Mouse (Mus musculus): Measurements from ENCODE around the gene Tardbp. TPM values are rescaled to one million over a fixed set of nuclear protein-coding genes. Genes with fewer than 3 reads are reported as not detected.
A peak's percentile ranks its signal among the peaks of the same experiment; 100 is the strongest.

Gene Tardbp
- polyA plus RNA-seq, 1 experiment, result 109 TPM

DNA sequence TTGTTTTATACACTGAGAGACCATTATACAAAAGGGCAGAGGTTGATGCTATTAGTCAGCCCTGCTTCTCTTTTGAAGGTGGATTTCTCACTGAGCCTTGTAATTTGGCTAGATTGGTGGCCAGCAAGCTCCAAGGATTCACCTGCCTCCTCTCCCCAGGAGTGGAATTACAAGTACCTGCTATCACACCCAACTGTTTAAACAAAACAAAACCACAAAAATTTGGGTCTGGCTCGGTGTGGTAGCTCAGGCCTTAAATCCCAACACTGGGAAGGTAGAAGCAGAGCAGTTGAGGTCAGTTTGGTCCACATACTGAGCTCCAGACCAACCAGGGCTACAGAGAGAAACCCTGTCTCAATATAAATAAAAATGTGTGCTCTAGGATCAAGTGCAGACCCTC is 7.0 kb downstream of the Tardbp start:
- Histone ChIP-seq H3K4me2 (ENCODE audit: low read depth) (no peak overlapping the region), H3K36me3 (ENCODE audit: control insufficient read depth, insufficient read depth) (peaks cover 92% of the 10 kb centered on the region), H3ac (ENCODE audit: control insufficient read depth, insufficient read length) (no peak overlapping the region), H3K79me2 (ENCODE audit: control insufficient read depth, insufficient read depth) (peaks cover 63% of the 10 kb centered on the region), H3K4me3 (no peak overlapping the region), H3K27me3 (ENCODE audit: control insufficient read depth, insufficient read depth, insufficient read length) (no peaks in the 10 kb centered on the region)
- TF ChIP-seq POLR2A (IDR thresholded peaks at IDR 0.05; ENCODE audit: insufficient read length, low read depth), result no peak
- no peak for TF ChIP-seq MAX (IDR thresholded peaks at IDR 0.05; ENCODE audit: low read depth)
- no peak for TF ChIP-seq TCF12 (IDR thresholded peaks at IDR 0.05; ENCODE audit: insufficient read depth, poor library complexity, severe bottlenecking)
- TF ChIP-seq MYOG (IDR thresholded peaks at IDR 0.05; ENCODE audit: control insufficient read depth in 1 of 3, insufficient read depth in 1 of 3, insufficient read length in 2 of 3, low read depth in 2 of 3), result no peak
- TF ChIP-seq USF1 (IDR thresholded peaks at IDR 0.05; ENCODE audit: low read depth), result no peak
- no peak for TF ChIP-seq SRF (IDR thresholded peaks at IDR 0.05; ENCODE audit: control insufficient read depth, insufficient read length, low read depth)
- TF ChIP-seq TCF3 (IDR thresholded peaks at IDR 0.05; ENCODE audit: insufficient read length, low read depth), result no peak
- TF ChIP-seq MYOD1 (IDR thresholded peaks at IDR 0.05; ENCODE audit: control insufficient read depth in 1 of 3, insufficient read length in 2 of 3, low read depth in 2 of 3), result no peak
- no peak for TF ChIP-seq CEBPB (IDR thresholded peaks at IDR 0.05; ENCODE audit: insufficient read depth, poor library complexity, severe bottlenecking)
- TF ChIP-seq POLR2AphosphoS2 (IDR thresholded peaks at IDR 0.05; ENCODE audit: insufficient read length, low read depth), result no peak

DNA sequence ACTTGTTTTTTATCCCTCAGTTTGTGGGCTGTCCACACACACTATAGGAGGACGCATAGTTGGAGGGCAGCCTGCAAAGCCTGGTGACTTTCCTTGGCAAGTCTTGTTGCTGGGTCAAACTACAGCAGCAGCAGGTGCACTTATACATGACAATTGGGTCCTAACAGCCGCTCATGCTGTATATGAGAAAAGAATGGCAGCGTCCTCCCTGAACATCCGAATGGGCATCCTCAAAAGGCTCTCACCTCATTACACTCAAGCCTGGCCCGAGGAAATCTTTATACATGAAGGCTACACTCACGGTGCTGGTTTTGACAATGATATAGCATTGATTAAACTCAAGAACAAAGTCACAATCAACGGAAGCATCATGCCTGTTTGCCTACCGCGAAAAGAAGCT is 13.1 kb downstream of the Tardbp start:
- Histone ChIP-seq H3K4me2 (ENCODE audit: low read depth) (no peak overlapping the region), H3K79me2 (ENCODE audit: control insufficient read depth, insufficient read depth) (peaks cover 7% of the 10 kb centered on the region), H3K36me3 (ENCODE audit: control insufficient read depth, insufficient read depth) (peaks cover 66% of the 10 kb centered on the region), H3K27me3 (ENCODE audit: control insufficient read depth, insufficient read depth, insufficient read length) (no peaks in the 10 kb centered on the region), H3K4me3 (no peak overlapping the region), H3ac (ENCODE audit: control insufficient read depth, insufficient read length) (no peak overlapping the region)
- no peak for TF ChIP-seq E2F4 (IDR thresholded peaks at IDR 0.05; ENCODE audit: insufficient read depth)
- no peak for TF ChIP-seq MYOG (IDR thresholded peaks at IDR 0.05; ENCODE audit: control insufficient read depth in 1 of 3, insufficient read depth in 1 of 3, insufficient read length in 2 of 3, low read depth in 2 of 3)
- TF ChIP-seq REST (IDR thresholded peaks at IDR 0.05; ENCODE audit: insufficient read depth, insufficient read length), result no peak
- TF ChIP-seq POLR2AphosphoS2 (IDR thresholded peaks at IDR 0.05; ENCODE audit: insufficient read length, low read depth), result no peak
- TF ChIP-seq USF1 (IDR thresholded peaks at IDR 0.05; ENCODE audit: low read depth), result no peak
- no peak for TF ChIP-seq CEBPB (IDR thresholded peaks at IDR 0.05; ENCODE audit: insufficient read depth, poor library complexity, severe bottlenecking)
- TF ChIP-seq MAX (IDR thresholded peaks at IDR 0.05; ENCODE audit: low read depth), result no peak
- no peak for TF ChIP-seq SRF (IDR thresholded peaks at IDR 0.05; ENCODE audit: control insufficient read depth, insufficient read length, low read depth)
- TF ChIP-seq TCF3 (IDR thresholded peaks at IDR 0.05; ENCODE audit: insufficient read length, low read depth), result no peak
- TF ChIP-seq TCF12 (IDR thresholded peaks at IDR 0.05; ENCODE audit: insufficient read depth, poor library complexity, severe bottlenecking), result no peak

DNA sequence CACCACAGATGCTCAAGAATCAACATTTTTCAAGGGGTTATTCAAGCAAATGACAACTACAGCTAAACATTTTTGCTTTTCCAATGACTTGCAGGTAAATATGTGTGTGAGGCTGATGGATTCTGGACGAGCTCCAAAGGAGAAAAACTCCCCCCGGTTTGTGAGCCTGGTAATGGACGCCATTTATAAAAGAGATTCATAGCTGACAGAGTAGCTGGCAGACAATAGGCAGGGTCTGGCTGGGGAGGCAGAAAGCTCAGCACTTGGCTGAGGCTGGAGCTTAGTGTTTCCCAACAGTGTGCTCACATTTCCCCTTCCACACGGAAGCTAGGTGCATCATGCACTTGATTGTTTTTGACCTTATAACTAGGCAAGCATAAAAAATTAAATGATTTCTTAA is 14.3 kb downstream of the Tardbp start:
- Histone ChIP-seq H3K79me2 (ENCODE audit: control insufficient read depth, insufficient read depth) (peaks cover 7% of the 10 kb centered on the region), H3ac (ENCODE audit: control insufficient read depth, insufficient read length) (no peak overlapping the region), H3K36me3 (ENCODE audit: control insufficient read depth, insufficient read depth) (peaks cover 55% of the 10 kb centered on the region), H3K4me3 (no peak overlapping the region), H3K27me3 (ENCODE audit: control insufficient read depth, insufficient read depth, insufficient read length) (no peaks in the 10 kb centered on the region), H3K4me2 (ENCODE audit: low read depth) (no peak overlapping the region)
- TF ChIP-seq POLR2AphosphoS2 (IDR thresholded peaks at IDR 0.05; ENCODE audit: insufficient read length, low read depth) (no peak), POLR2A (IDR thresholded peaks at IDR 0.05; ENCODE audit: insufficient read length, low read depth) (no peak), REST (IDR thresholded peaks at IDR 0.05; ENCODE audit: insufficient read depth, insufficient read length) (no peak)

DNA sequence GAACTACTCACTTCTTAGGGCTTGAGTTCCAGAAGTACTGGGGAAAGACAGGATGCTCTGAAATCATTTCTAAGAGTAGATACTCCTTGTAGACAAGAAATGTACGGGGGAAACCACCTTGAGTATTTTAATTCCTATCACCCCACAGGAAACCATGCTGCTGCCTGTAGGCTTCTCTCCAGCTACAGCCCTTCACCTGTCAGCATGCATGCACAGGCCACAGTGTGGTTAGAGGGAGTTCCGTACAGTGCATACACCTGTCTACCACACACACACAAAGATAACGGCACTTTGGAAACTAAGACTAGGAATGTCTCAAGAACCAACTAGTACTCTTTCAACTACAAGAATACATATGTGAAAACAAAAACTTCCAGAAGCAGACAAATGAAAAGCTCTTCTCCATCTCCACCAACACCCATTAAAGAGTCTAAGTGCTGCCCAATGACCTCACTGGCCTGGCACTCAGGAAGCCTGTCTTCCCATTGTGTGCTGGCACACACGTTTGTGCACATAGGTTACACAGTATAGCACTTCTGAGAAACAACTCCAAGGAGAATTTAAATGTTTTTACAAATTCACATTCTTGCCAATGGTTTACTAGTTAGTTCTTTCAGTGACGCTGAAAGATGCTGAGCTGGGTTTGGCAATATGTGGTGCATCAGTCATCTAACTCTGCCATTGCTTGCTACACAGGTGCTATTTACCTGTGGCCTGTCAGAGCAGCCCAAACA is 16.0 kb downstream of the Tardbp start:
- Histone ChIP-seq H3K27me3 (ENCODE audit: control insufficient read depth, insufficient read depth, insufficient read length) (no peaks in the 10 kb centered on the region), H3ac (ENCODE audit: control insufficient read depth, insufficient read length) (no peak overlapping the region), H3K4me2 (ENCODE audit: low read depth) (no peak overlapping the region), H3K4me3 (no peak overlapping the region), H3K79me2 (ENCODE audit: control insufficient read depth, insufficient read depth) (no peaks in the 10 kb centered on the region), H3K36me3 (ENCODE audit: control insufficient read depth, insufficient read depth) (peaks cover 39% of the 10 kb centered on the region)
- TF ChIP-seq SRF (IDR thresholded peaks at IDR 0.05; ENCODE audit: control insufficient read depth, insufficient read length, low read depth), result no peak
- no peak for TF ChIP-seq CEBPB (IDR thresholded peaks at IDR 0.05; ENCODE audit: insufficient read depth, poor library complexity, severe bottlenecking)
- TF ChIP-seq MYOG (IDR thresholded peaks at IDR 0.05; ENCODE audit: control insufficient read depth in 1 of 3, insufficient read depth in 1 of 3, insufficient read length in 2 of 3, low read depth in 2 of 3), result peak in 1 of 3 experiments; percentile 53
- TF ChIP-seq MAX (IDR thresholded peaks at IDR 0.05; ENCODE audit: low read depth), result no peak
- no peak for TF ChIP-seq REST (IDR thresholded peaks at IDR 0.05; ENCODE audit: insufficient read depth, insufficient read length)
- TF ChIP-seq MYOD1 (IDR thresholded peaks at IDR 0.05; ENCODE audit: control insufficient read depth in 1 of 3, insufficient read length in 2 of 3, low read depth in 2 of 3), result peak in 1 of 3 experiments; percentile 52
- TF ChIP-seq POLR2AphosphoS2 (IDR thresholded peaks at IDR 0.05; ENCODE audit: insufficient read length, low read depth), result peak; percentile 76
- TF ChIP-seq POLR2A (IDR thresholded peaks at IDR 0.05; ENCODE audit: insufficient read length, low read depth), result no peak
- no peak for TF ChIP-seq USF1 (IDR thresholded peaks at IDR 0.05; ENCODE audit: low read depth)
- no peak for TF ChIP-seq TCF12 (IDR thresholded peaks at IDR 0.05; ENCODE audit: insufficient read depth, poor library complexity, severe bottlenecking)
- no peak for TF ChIP-seq E2F4 (IDR thresholded peaks at IDR 0.05; ENCODE audit: insufficient read depth)
- no peak for TF ChIP-seq TCF3 (IDR thresholded peaks at IDR 0.05; ENCODE audit: insufficient read length, low read depth)

DNA sequence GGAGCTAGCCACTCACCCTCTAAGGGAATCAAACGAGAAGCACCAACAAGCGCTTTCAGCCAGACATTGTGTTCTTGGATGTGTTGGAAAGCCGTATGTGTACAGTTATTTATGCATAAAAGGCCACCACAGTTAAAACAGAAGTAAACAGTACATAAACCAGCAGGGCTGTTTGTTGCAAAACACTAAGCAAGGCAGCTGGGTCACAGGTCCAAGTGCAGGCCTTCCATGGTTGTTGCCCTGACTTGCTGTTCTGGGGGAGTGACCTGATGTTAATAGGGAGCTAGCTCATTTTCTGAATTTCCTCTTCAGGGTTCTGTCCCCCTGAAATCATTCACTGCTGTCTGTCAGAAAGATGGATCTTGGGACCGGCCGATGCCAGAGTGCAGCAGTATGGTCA is 17.0 kb downstream of the Tardbp start:
- Histone ChIP-seq H3K79me2 (ENCODE audit: control insufficient read depth, insufficient read depth) (no peaks in the 10 kb centered on the region), H3K4me2 (ENCODE audit: low read depth) (no peak overlapping the region), H3K4me3 (no peak overlapping the region), H3ac (ENCODE audit: control insufficient read depth, insufficient read length) (no peak overlapping the region), H3K27me3 (ENCODE audit: control insufficient read depth, insufficient read depth, insufficient read length) (no peaks in the 10 kb centered on the region), H3K36me3 (ENCODE audit: control insufficient read depth, insufficient read depth) (peaks cover 29% of the 10 kb centered on the region)
- TF ChIP-seq CEBPB (IDR thresholded peaks at IDR 0.05; ENCODE audit: insufficient read depth, poor library complexity, severe bottlenecking) (no peak), USF1 (IDR thresholded peaks at IDR 0.05; ENCODE audit: low read depth) (no peak), E2F4 (IDR thresholded peaks at IDR 0.05; ENCODE audit: insufficient read depth) (no peak), MAX (IDR thresholded peaks at IDR 0.05; ENCODE audit: low read depth) (no peak), POLR2AphosphoS2 (IDR thresholded peaks at IDR 0.05; ENCODE audit: insufficient read length, low read depth) (peak; percentile 75)
